Mouse (Mus musculus): Measurements from ENCODE around the gene Lax1.

Gene Lax1

GRCm38 (mm10) chr1:133638517-133638916, 51.4 kb downstream of the Lax1 start:
- in situ Hi-C loops (cut with MboI, MseI): loop anchor here (25.0 kb wide), 1 partner anchor 626 kb away; no protein-coding TSS in a partner anchor

DNA sequence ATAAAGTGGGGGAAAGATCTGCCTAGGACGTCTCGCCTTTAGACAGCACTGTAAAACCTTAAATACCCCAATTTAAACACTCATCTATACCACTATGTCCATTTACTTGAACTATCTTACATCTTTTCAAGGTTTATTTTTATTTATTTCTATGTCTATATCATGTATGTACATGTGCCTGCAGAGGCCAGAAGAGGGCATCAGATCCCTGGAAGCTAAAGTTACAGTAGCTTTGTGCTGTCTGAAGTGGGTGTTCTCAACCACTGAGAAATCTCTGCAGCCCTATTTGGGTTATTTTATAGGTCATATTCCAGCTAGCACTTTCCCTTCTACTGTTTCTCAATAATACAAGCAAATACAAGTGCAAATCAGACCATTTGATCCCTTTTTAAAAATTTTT, 57.7 kb downstream of the Lax1 start:
- in situ Hi-C loops (cut with MboI, MseI): loop anchor here (25.0 kb wide), 1 partner anchor 620 kb away; no protein-coding TSS in a partner anchor

All from T-helper 1 cell (primary cell).